Mouse (Mus musculus) MEL (cell line): Measurements from ENCODE around the gene Tas2r122.

ENCODE experiments used
- CTCF ChIP-seq, 3 experiments: IDR thresholded peaks in 2 of 3; conservative IDR thresholded peaks in 1 of 3; 2 replicates each; pipeline ENCODE4 v1.5.1; 2011 to 2012; ENCODE audit warnings: low read length in 3 of 3, low read depth in 2 of 3, mild to moderate bottlenecking in 2 of 3, improper control_type of control experiment in 1 of 3, inconsistent platforms in 1 of 3, mixed read lengths in 1 of 3, moderate library complexity in 1 of 3; ENCODE audit not compliant: control insufficient read depth in 1 of 3, insufficient read depth in 1 of 3, poor library complexity in 1 of 3, severe bottlenecking in 1 of 3
- E2F4 ChIP-seq: IDR thresholded peaks from 2 replicates; pipeline ENCODE4 v1.6.1; 2011; ENCODE audit warnings: low read depth, low read length, improper control_type of control experiment, borderline replicate concordance
- EP300 ChIP-seq, 2 experiments: IDR thresholded peaks; 2 replicates each; pipeline ENCODE4 v1.6.1; 2011; ENCODE audit warnings: improper control_type of control experiment in 2 of 2, low read length in 2 of 2, low read depth in 1 of 2, mild to moderate bottlenecking in 1 of 2
- GATA1 ChIP-seq: IDR thresholded peaks from 2 replicates; pipeline ENCODE4 v1.6.1; 2011; ENCODE audit warnings: low read depth, low read length, improper control_type of control experiment
- HCFC1 ChIP-seq: IDR thresholded peaks from 2 replicates; pipeline ENCODE4 v1.6.1; 2012; ENCODE audit warnings: low read depth, mild to moderate bottlenecking, inconsistent platforms, low read length, improper control_type of control experiment, moderate library complexity
- MAFK ChIP-seq: IDR thresholded peaks from 2 replicates; pipeline ENCODE4 v1.6.1; 2011; ENCODE audit warnings: low read depth, mild to moderate bottlenecking, low read length, improper control_type of control experiment, borderline replicate concordance
- MAZ ChIP-seq: IDR thresholded peaks from 2 replicates; pipeline ENCODE4 v1.6.1; 2012; ENCODE audit warnings: low read depth, mild to moderate bottlenecking, inconsistent platforms, low read length, improper control_type of control experiment
- MYB ChIP-seq: IDR thresholded peaks from 2 replicates; pipeline ENCODE4 v1.6.1; 2011; ENCODE audit warnings: mild to moderate bottlenecking, low read depth, low read length, improper control_type of control experiment
- MYC ChIP-seq: IDR thresholded peaks from 2 replicates; pipeline ENCODE4 v1.6.1; 2011; ENCODE audit warnings: low read depth, mild to moderate bottlenecking, low read length, improper control_type of control experiment, moderate library complexity
- NELFE ChIP-seq: IDR thresholded peaks from 2 replicates; pipeline ENCODE4 v1.6.1; 2011; ENCODE audit warnings: low read depth, low read length, improper control_type of control experiment
- POLR2A ChIP-seq, 2 experiments: IDR thresholded peaks; 2 replicates each; pipeline ENCODE4 v1.6.1; 2011 to 2012; ENCODE audit warnings: low read length in 2 of 2, mild to moderate bottlenecking in 2 of 2, control low read depth in 1 of 2, improper control_type of control experiment in 1 of 2, low read depth in 1 of 2, moderate library complexity in 1 of 2; ENCODE audit not compliant: control insufficient read depth in 1 of 2, insufficient read depth in 1 of 2, poor library complexity in 1 of 2
- ZKSCAN1 ChIP-seq: IDR thresholded peaks from 2 replicates; pipeline ENCODE4 v1.6.1; 2012; ENCODE audit warnings: low read depth, mild to moderate bottlenecking, inconsistent platforms, low read length, improper control_type of control experiment, moderate library complexity
- ZMIZ1 ChIP-seq: IDR thresholded peaks from 2 replicates; pipeline ENCODE4 v1.6.1; 2012; ENCODE audit warnings: low read depth, mild to moderate bottlenecking, inconsistent platforms, low read length, improper control_type of control experiment, moderate library complexity

GRCm38 (mm10) chr6:132737935-132738334, 26.2 kb upstream of the Tas2r122 start, which contains the start of gene Tas2r115:
- TF ChIP-seq NELFE = no peak
- TF ChIP-seq POLR2A (IDR thresholded peaks at IDR 0.05; ENCODE audit: control insufficient read depth in 1 of 2, insufficient read depth in 1 of 2, low read depth in 1 of 2, low read length in 2 of 2, poor library complexity in 1 of 2) = no peak
- TF ChIP-seq E2F4 = no peak
- no peak for TF ChIP-seq CTCF (IDR thresholded peaks at IDR 0.05 in 2 of 3, conservative IDR thresholded peaks at IDR 0.05 in 1 of 3; ENCODE audit: control insufficient read depth in 1 of 3, insufficient read depth in 1 of 3, low read depth in 2 of 3, low read length in 3 of 3, poor library complexity in 1 of 3, severe bottlenecking in 1 of 3)
- TF ChIP-seq ZMIZ1 = no peak
- TF ChIP-seq MAFK = no peak
- no peak for TF ChIP-seq ZKSCAN1
- no peak for TF ChIP-seq GATA1
- no peak for TF ChIP-seq MYC
- TF ChIP-seq MYB = no peak
- TF ChIP-seq HCFC1 = no peak
- no peak for TF ChIP-seq MAZ
- no peak for TF ChIP-seq EP300 (IDR thresholded peaks at IDR 0.05; ENCODE audit: low read depth in 1 of 2, low read length in 2 of 2)
